Mouse (Mus musculus): ENCODE measurements at regions not wholly inside any gene's neighbourhood (a gene's known extent, or its start where the extent isn't known, plus 50 kb on each side); places are given as distances from the start of the nearest gene placed in this dataset.

- DNase-seq (ENCODE audit: low spot score in 2 of 2), result no peak
These were observed 452.2 kb downstream of the Bnc2 start for GRCm38 (mm10) chr4:84222805-84223335.

GRCm38 (mm10) chr4:84224556-84224955, 450.5 kb downstream of the Bnc2 start:
- DNase-seq (ENCODE audit: low spot score in 2 of 2), result no peak
